Mouse (Mus musculus): ENCODE results near the gene Tacc2. TPM values are rescaled to one million over a fixed set of nuclear protein-coding genes. Genes with fewer than 3 reads are reported as not detected.
"Not testable (repeated sequence)": the region's sequence is repeated elsewhere in the genome, so short reads cannot be mapped to it uniquely, and the experiment has no call there.

The Tacc2 gene
- total RNA-seq (2018; cell fraction: chromatin; rRNA removed) = 10 to 100 TPM in 10 of 26 experiments, 1 to 10 TPM in 15, under 1 TPM in 1; 0.71 to 17.5 (median 7.0) TPM
- 1 to 10 TPM; 1.1 to 6.8 (median 3.5) TPM for total RNA-seq (2018; cell fraction: cytosol; rRNA removed)
- total RNA-seq (2018; cell fraction: nucleus; rRNA removed) = 10 to 100 TPM in 6 of 26 experiments, 1 to 10 TPM in 19, under 1 TPM in 1; 0.69 to 12.8 (median 3.7) TPM
- 3.0 to 6.8 TPM (median 3.3 TPM) in 3 replicates for polyA plus RNA-seq (2018)

- 50% methylated on average over 15 of the region's 15 CpGs for WGBS (ENCODE audit: missing documents)
- no peak within 1 kb of the TSS for H3K27ac ChIP-seq
- H3K4me3 ChIP-seq (ENCODE audit: inconsistent target) = no peak within 1 kb of the TSS
- no peaks in the 10 kb centered on the region for H3K36me3 ChIP-seq (ENCODE audit: inconsistent target)
- H3K79me2 ChIP-seq (ENCODE audit: inconsistent target) = no peaks in the 10 kb centered on the region
Measured at GRCm38 (mm10) chr7:130577388-130578003, at the start of gene Tacc2. Tacc2 (plus strand) TSS chr7:130577438.

GRCm38 (mm10) chr7:130531138-130531537 lies 46.1 kb upstream of the Tacc2 start:
- 97% methylated on average over 10 of the region's 15 CpGs for WGBS (ENCODE audit: missing documents)
- H3K4me3 ChIP-seq (ENCODE audit: inconsistent target) = not testable (repeated sequence)
- H3K36me3 ChIP-seq (ENCODE audit: inconsistent target) = peaks cover 19% of the 10 kb centered on the region; the same call in 1 of the 2 replicates

GRCm38 (mm10) chr7:130533316-130534260 lies 43.6 kb upstream of the Tacc2 start:
- H3K4me3 ChIP-seq (ENCODE audit: inconsistent target) = no peak overlapping the region
- H3K79me2 ChIP-seq (ENCODE audit: inconsistent target) = no peaks in the 10 kb centered on the region
- H3K27ac ChIP-seq = peak overlapping the region; percentile 33
- WGBS (ENCODE audit: missing documents) = 31% methylated on average over 23 of the region's 25 CpGs
- H3K36me3 ChIP-seq (ENCODE audit: inconsistent target) = peaks cover 44% of the 10 kb centered on the region

More at GRCm38 (mm10) chr7:130531138-130531537, 46.1 kb upstream of the Tacc2 start:
- not testable (repeated sequence) for H3K27ac ChIP-seq; H3K79me2 ChIP-seq (ENCODE audit: inconsistent target)

- H3K79me2 ChIP-seq (ENCODE audit: inconsistent target) = no peaks in the 10 kb centered on the region
- H3K27ac ChIP-seq = no peak overlapping the region
- H3K36me3 ChIP-seq (ENCODE audit: inconsistent target) = peaks cover 60% of the 10 kb centered on the region
- 76% methylated on average over 4 of the region's 4 CpGs for WGBS (ENCODE audit: missing documents)
- H3K4me3 ChIP-seq (ENCODE audit: inconsistent target) = no peak overlapping the region
Measured at GRCm38 (mm10) chr7:130535174-130535573, 42.1 kb upstream of the Tacc2 start.

- H3K36me3 ChIP-seq (ENCODE audit: inconsistent target) = peaks cover 67% of the 10 kb centered on the region
- H3K27ac ChIP-seq = no peak overlapping the region
- no peak overlapping the region for H3K4me3 ChIP-seq (ENCODE audit: inconsistent target)
- WGBS (ENCODE audit: missing documents) = 100% methylated on average over 4 of the region's 4 CpGs
- H3K79me2 ChIP-seq (ENCODE audit: inconsistent target) = no peaks in the 10 kb centered on the region
Measured at GRCm38 (mm10) chr7:130537068-130537467, 40.2 kb upstream of the Tacc2 start.

- H3K27ac ChIP-seq = no peak overlapping the region
Measured at GRCm38 (mm10) chr7:130540176-130540575, 37.1 kb upstream of the Tacc2 start.

GRCm38 (mm10) chr7:130543181-130543580 lies 34.1 kb upstream of the Tacc2 start:
- no peak overlapping the region for H3K4me3 ChIP-seq (ENCODE audit: inconsistent target)
- H3K36me3 ChIP-seq (ENCODE audit: inconsistent target) = peaks cover 40% of the 10 kb centered on the region
- 95% methylated on average over 4 of the region's 4 CpGs for WGBS (ENCODE audit: missing documents)
- H3K27ac ChIP-seq = no peak overlapping the region
- H3K79me2 ChIP-seq (ENCODE audit: inconsistent target) = peaks cover 37% of the 10 kb centered on the region

More at GRCm38 (mm10) chr7:130540176-130540575, 37.1 kb upstream of the Tacc2 start:
- Histone ChIP-seq H3K4me3 (ENCODE audit: inconsistent target) (no peak overlapping the region), H3K36me3 (ENCODE audit: inconsistent target) (peaks cover 69% of the 10 kb centered on the region), H3K79me2 (ENCODE audit: inconsistent target) (peaks cover 24% of the 10 kb centered on the region)
- 95% methylated on average over 7 of the region's 7 CpGs for WGBS (ENCODE audit: missing documents)

GRCm38 (mm10) chr7:130545401-130545800 lies 31.8 kb upstream of the Tacc2 start:
- Histone ChIP-seq H3K4me3 (ENCODE audit: inconsistent target) (no peak overlapping the region), H3K27ac (no peak overlapping the region), H3K36me3 (ENCODE audit: inconsistent target) (peaks cover 18% of the 10 kb centered on the region), H3K79me2 (ENCODE audit: inconsistent target) (peaks cover 37% of the 10 kb centered on the region)
- 92% methylated on average over 5 of the region's 5 CpGs for WGBS (ENCODE audit: missing documents)

- Histone ChIP-seq H3K79me2 (ENCODE audit: inconsistent target) (peaks cover 37% of the 10 kb centered on the region), H3K4me3 (ENCODE audit: inconsistent target) (peak overlapping the region; percentile 77), H3K27ac (no peak overlapping the region; the same call in 1 of the 2 replicates), H3K36me3 (ENCODE audit: inconsistent target) (peaks cover 15% of the 10 kb centered on the region)
- WGBS (ENCODE audit: missing documents) = 46% methylated on average over 3 of the region's 3 CpGs
Measured at GRCm38 (mm10) chr7:130545893-130546292, 31.3 kb upstream of the Tacc2 start.

- Histone ChIP-seq H3K36me3 (ENCODE audit: inconsistent target) (peaks cover 10% of the 10 kb centered on the region), H3K4me3 (ENCODE audit: inconsistent target) (peak overlapping the region; percentile 77), H3K79me2 (ENCODE audit: inconsistent target) (peaks cover 37% of the 10 kb centered on the region), H3K27ac (peak overlapping the region; percentile 51)
- 3% methylated on average over 7 of the region's 7 CpGs for WGBS (ENCODE audit: missing documents)
Measured at GRCm38 (mm10) chr7:130546421-130546790, 30.8 kb upstream of the Tacc2 start.

GRCm38 (mm10) chr7:130546791-130547484 lies 30.3 kb upstream of the Tacc2 start:
- WGBS (ENCODE audit: missing documents) = under 1% methylated on average over 84 of the region's 84 CpGs
- Histone ChIP-seq H3K27ac (peak overlapping the region; percentile 51), H3K4me3 (ENCODE audit: inconsistent target) (peak overlapping the region; percentile 77), H3K79me2 (ENCODE audit: inconsistent target) (peaks cover 37% of the 10 kb centered on the region), H3K36me3 (ENCODE audit: inconsistent target) (0 out of 2 replicates have a peak, but pooled peaks cover 7% of the 10 kb centered on the region)

- 41% methylated on average over 12 of the region's 12 CpGs for WGBS (ENCODE audit: missing documents)
- Histone ChIP-seq H3K79me2 (ENCODE audit: inconsistent target) (peaks cover 37% of the 10 kb centered on the region), H3K36me3 (ENCODE audit: inconsistent target) (0 out of 2 replicates have a peak, but pooled peaks cover 7% of the 10 kb centered on the region), H3K4me3 (ENCODE audit: inconsistent target) (no peak overlapping the region), H3K27ac (no peak overlapping the region)
Measured at GRCm38 (mm10) chr7:130547635-130548175, 29.5 kb upstream of the Tacc2 start.

- 72% methylated on average over 5 of the region's 5 CpGs for WGBS (ENCODE audit: missing documents)
- Histone ChIP-seq H3K36me3 (ENCODE audit: inconsistent target) (no peaks in the 10 kb centered on the region), H3K79me2 (ENCODE audit: inconsistent target) (no peaks in the 10 kb centered on the region), H3K27ac (no peak overlapping the region), H3K4me3 (ENCODE audit: inconsistent target) (no peak overlapping the region)
Measured at GRCm38 (mm10) chr7:130552780-130553179, 24.5 kb upstream of the Tacc2 start.

GRCm38 (mm10) chr7:130553321-130553720 lies 23.9 kb upstream of the Tacc2 start:
- no peaks in the 10 kb centered on the region for H3K36me3 ChIP-seq (ENCODE audit: inconsistent target)
- no peaks in the 10 kb centered on the region for H3K79me2 ChIP-seq (ENCODE audit: inconsistent target)
- 92% methylated on average over 4 of the region's 4 CpGs for WGBS (ENCODE audit: missing documents)
- no peak overlapping the region for H3K27ac ChIP-seq
- no peak overlapping the region for H3K4me3 ChIP-seq (ENCODE audit: inconsistent target)
